Mouse (Mus musculus) heart, adult 2 months (tissue): ENCODE measurements around the gene H2-Q1. TPM values are rescaled to one million over a fixed set of nuclear protein-coding genes. Genes with fewer than 3 reads are reported as not detected.
"Not testable (repeated sequence)": the region's sequence is repeated elsewhere in the genome, so short reads cannot be mapped to it uniquely, and the experiment has no call there.

Experiments used
- DNase-seq, 2 experiments: peaks; one replicate each; pipeline ENCODE4 v3.0.0; 2021
- H3K27ac ChIP-seq: fragments of 200-600 bp; 2 replicates; pipeline ENCODE4 v1.8.1; 2022
- H3K27me3 ChIP-seq: fragments of 200-500 bp; 2 replicates; pipeline ENCODE4 v1.6.1; 2012; ENCODE audit warnings: mild to moderate bottlenecking, low read length, inconsistent platforms, mixed read lengths; ENCODE audit not compliant: control insufficient read depth, insufficient read depth
- H3K36me3 ChIP-seq: fragments of 200-500 bp; 2 replicates; pipeline ENCODE4 v1.6.1; 2012; ENCODE audit warnings: low read length, inconsistent platforms; ENCODE audit not compliant: control insufficient read depth, insufficient read depth
- H3K4me1 ChIP-seq: fragments of 200-500 bp; 2 replicates; pipeline ENCODE4 v1.6.1; 2011; ENCODE audit warnings: low read length; ENCODE audit not compliant: control insufficient read depth, insufficient read depth
- H3K4me3 ChIP-seq: fragments of 200-600 bp; 2 replicates; pipeline ENCODE4 v1.8.1; 2022
- H3K79me2 ChIP-seq: fragments of 200-500 bp; replicated peaks from 2 replicates; pipeline ENCODE4 v1.6.1; 2012; ENCODE audit warnings: mild to moderate bottlenecking, inconsistent platforms, low read length, moderate library complexity, mixed read lengths; ENCODE audit not compliant: control insufficient read depth, insufficient read depth
- H3K9ac ChIP-seq: fragments of 200-500 bp; 2 replicates; pipeline ENCODE4 v1.6.1; 2012; ENCODE audit warnings: low read depth, mild to moderate bottlenecking, control low read depth, inconsistent platforms, low read length, mixed read lengths
- CTCF ChIP-seq: fragments of 200-600 bp; IDR thresholded peaks from 2 replicates; pipeline ENCODE4 v1.8.1; 2022; ENCODE audit warnings: antibody characterized with exemption, mild to moderate bottlenecking, moderate library complexity
- EP300 ChIP-seq: fragments of 200-500 bp; IDR thresholded peaks from 2 replicates; pipeline ENCODE4 v1.6.1; 2011; ENCODE audit warnings: low read depth, low read length, control low read depth; ENCODE audit not compliant: insufficient read depth
- POLR2A ChIP-seq: fragments of 200-500 bp; IDR thresholded peaks from 2 replicates; pipeline ENCODE4 v1.6.1; 2011; ENCODE audit warnings: mild to moderate bottlenecking, low read depth, low read length, control low read depth; ENCODE audit not compliant: insufficient read depth
- WGBS: fragments of 180-500 bp; shearing (Covaris S2); methylation state at CpG from one replicate; pipeline ENCODE4 v1.1.7; 2018; 5-methylcytosine and 5-hydroxymethylcytosine counted together
- intact Hi-C: fragments of 180-260 bp; cut with DNase I; formaldehyde crosslinking; loops from one replicate; pipeline ENCODE4 v1.15.1; 2025
- polyA plus RNA-seq: library from polyadenylated mRNA; depleted of rRNA; stranded (reverse); fragments of >200 nt; gene quantifications from 2 replicates; pipeline ENCODE4 v1.2.3, GENCODE M21; 2012
- total RNA-seq, 2 experiments: library from RNA; stranded (reverse); gene quantifications; 2 replicates each; pipeline ENCODE4 v1.2.3; 2021

The H2-Q1 gene
- total and polyA plus RNA-seq, 3 experiments: 1.5 TPM; not detected in 1

DNA sequence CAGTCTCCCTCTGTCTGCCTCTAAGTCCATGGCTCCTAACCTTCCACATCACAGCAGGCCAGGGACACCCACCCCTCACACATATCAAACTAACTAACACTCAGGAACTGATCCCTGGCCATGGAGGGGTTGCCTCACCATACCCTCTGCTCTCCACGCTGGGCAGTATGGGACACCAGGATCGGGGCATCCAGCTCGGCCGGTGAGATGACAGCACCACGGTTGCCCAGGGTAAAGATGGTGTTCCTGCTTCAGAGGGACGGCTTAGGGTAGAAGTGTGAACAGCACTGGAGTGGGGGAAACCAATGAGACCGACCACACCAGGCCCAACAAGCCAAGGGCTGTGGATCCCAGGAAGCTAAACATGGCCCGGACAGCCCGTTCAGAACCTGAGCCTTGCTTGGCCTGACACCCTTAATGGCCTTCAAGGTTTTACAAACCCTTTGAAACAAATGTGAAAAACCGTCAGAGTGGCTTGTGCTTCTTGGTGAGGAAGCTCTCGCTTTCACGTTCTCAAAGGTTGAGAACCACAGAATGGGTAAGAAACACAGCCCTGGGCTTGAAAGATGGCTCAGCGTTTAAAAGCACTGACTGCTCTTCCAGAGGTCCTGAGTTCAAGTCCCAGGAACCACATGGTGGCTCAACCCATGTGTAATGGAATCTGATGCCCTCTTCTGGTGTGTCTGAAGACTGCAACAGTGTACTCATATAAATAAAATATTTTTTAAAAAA, 41.1 kb upstream of the H2-Q1 start:
- 79% methylated on average over 13 of the region's 13 CpGs for WGBS
- Histone ChIP-seq H3K4me3 (no peak overlapping the region), H3K36me3 (no peaks in the 10 kb centered on the region), H3K27me3 (peaks cover 4% of the 10 kb centered on the region; the same call in 1 of the 2 replicates), H3K9ac (no peak overlapping the region), H3K79me2 (no peaks in the 10 kb centered on the region), H3K4me1 (peaks cover 2% of the 10 kb centered on the region; the same call in 1 of the 2 replicates), H3K27ac (no peak overlapping the region)
- TF ChIP-seq EP300: no peak
- 0 out of 2 replicates have a peak, but pooled peaks have one; percentile 9 for TF ChIP-seq CTCF
- no peak for DNase-seq
- intact Hi-C loops: no loop called here

DNA sequence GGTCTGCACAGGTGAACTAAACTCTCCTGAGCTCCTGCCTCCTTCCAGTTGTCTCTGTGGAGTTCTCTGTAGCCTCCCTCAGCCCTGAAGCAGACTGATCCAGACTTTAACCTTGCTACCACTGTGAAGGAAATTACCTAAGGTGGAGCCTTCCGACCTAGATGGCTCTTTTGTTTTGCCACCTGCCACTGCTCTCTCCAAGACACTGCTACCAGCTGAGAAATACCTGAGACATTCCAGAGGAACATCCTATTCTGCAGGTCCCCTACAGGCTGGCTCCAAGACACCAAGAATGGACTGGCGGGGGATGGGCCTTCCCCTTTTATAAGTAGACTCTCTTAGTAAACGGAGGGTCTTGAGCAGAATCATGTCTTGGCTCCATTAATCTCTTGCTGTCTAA, 39.9 kb upstream of the H2-Q1 start:
- Histone ChIP-seq H3K4me1 (no peaks in the 10 kb centered on the region), H3K9ac (no peak overlapping the region), H3K27ac (no peak overlapping the region), H3K36me3 (no peaks in the 10 kb centered on the region), H3K79me2 (no peaks in the 10 kb centered on the region), H3K27me3 (peaks cover 4% of the 10 kb centered on the region; the same call in 1 of the 2 replicates), H3K4me3 (no peak overlapping the region)
- WGBS: 80% methylated on average over 3 of the region's 3 CpGs
- intact Hi-C loops: no loop called here
- DNase-seq: no peak
- TF ChIP-seq EP300 (no peak), POLR2A (no peak), CTCF (no peak)

DNA sequence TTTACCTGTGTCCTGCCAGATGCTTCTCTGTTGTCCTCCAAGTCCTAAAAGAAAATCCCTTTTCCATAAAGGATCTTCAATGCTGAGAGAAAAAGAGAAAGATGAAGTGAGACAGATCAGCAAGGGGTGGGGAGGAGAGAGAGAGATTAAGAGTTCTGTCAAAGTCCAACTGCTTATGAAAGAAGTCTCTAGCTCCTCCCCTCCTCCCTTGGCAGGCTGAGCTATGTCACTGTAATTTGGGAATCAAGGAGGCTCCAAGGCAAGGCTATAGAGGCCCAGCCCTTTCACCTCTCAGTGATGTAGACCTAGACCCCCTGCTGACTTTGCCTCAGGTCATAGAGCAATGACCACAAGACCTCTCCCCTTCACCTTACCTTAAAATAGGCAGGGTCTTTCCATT, 34.8 kb upstream of the H2-Q1 start:
- H3K4me3 ChIP-seq: no peak overlapping the region
- no peaks in the 10 kb centered on the region for H3K36me3 ChIP-seq
- no peak overlapping the region for H3K27ac ChIP-seq
- intact Hi-C loops: no loop called here
- H3K27me3 ChIP-seq: no peaks in the 10 kb centered on the region
- no peak overlapping the region for H3K9ac ChIP-seq
- no peak for DNase-seq
- TF ChIP-seq EP300 (no peak), CTCF (no peak), POLR2A (no peak)
- no peaks in the 10 kb centered on the region for H3K4me1 ChIP-seq
- H3K79me2 ChIP-seq: no peaks in the 10 kb centered on the region

DNA sequence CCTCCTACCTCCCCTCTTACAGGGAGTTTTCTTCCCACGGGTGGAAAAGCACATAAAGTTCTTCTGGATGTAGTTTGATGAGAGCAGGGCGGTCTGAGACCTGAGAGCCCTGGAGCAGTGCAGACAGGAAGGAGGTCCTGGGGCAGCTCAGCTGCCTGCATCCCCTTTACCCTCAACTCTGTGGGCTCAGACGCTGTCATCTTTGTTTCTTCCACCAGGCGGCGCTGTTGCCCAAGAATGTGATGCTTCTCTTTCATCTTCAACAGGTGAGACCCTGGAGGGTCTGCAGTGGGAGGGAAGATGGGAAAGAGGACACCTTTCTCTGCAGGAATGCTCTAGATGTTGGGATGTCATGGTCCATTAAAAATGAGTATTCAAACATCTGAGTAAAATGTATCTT, 24.4 kb upstream of the H2-Q1 start:
- H3K36me3 ChIP-seq, H3K27me3 ChIP-seq, H3K79me2 ChIP-seq, H3K9ac ChIP-seq, H3K27ac ChIP-seq, intact Hi-C loops, H3K4me1 ChIP-seq, H3K4me3 ChIP-seq: not testable (repeated sequence)
- peak; percentile 49 to 76 for DNase-seq
- 4% methylated on average over 5 of the region's 5 CpGs for WGBS
- TF ChIP-seq CTCF: peak; percentile 78

DNA sequence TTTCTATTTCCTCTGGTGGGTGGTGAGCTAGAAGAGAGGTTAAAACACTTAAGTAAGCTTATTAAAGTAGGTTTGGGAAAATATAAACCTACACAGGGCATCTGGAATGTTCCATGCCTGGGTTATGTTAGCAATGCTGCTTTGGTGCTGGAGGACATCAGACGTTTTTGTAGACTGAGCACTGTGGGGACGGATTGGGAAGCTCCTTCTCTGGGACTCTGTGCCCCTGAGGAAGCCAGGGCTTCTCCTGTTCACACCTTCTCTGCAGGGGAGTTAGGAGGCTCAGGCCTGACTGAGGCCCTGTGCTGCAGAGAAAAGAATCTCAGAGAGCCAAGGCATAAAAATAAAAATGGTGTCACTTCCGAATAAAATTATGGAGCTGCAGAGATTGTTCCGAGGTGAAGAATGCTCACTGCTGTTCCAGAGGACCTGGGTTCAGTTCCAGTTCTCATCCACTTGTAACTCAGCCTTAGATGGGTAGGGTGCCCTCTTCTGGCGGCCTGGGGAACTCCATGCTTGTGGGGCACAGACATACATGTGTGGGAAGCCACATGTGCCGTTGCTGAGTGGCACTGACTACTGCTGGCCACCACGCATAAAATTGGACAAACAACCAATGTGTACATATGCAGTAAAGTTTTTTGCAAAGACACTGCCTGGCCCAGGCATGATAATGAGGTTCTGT, 19.8 kb upstream of the H2-Q1 start:
- 84% methylated on average over 7 of the region's 7 CpGs for WGBS
- H3K27ac ChIP-seq, H3K36me3 ChIP-seq, DNase-seq, intact Hi-C loops, H3K27me3 ChIP-seq, H3K9ac ChIP-seq, H3K4me3 ChIP-seq, H3K79me2 ChIP-seq, H3K4me1 ChIP-seq: not testable (repeated sequence)

DNA sequence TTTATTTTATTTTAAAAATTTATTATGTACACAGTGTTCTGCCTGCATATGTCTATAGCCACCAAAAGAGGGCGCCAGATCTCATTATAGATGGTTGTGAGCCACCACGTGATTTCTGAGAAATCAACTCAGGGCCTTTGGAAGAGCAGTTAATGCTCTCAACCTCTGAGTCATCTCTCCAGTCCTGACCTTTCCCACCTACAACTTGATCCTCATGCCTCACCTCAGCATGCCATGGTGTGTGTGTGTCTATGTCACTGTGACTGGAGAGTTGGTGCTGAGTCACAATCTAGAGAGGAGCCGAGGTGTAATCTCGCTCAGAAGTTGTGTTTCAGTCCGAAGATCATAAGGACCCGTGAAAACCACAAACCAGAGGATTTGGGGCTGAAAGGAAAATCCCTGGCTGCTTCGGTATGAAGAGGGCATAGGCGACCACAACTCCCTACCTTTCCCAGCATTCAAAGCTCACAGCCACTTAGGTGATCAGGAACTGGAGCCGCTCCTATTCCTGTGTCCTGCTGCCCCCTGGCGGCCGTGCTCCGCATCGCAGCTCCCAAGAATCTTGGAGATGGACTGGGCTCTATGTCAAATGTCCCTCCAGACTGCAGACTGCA, 18.5 kb upstream of the H2-Q1 start:
- H3K4me1 ChIP-seq: peaks cover 1% of the 10 kb centered on the region; the same call in 1 of the 2 replicates
- peak; percentile 78 for TF ChIP-seq CTCF
- no peak for TF ChIP-seq POLR2A
- TF ChIP-seq EP300: 0 out of 2 replicates have a peak, but pooled peaks have one; percentile 4
- H3K36me3 ChIP-seq: no peaks in the 10 kb centered on the region
- intact Hi-C loops: loop anchor here (1.0 kb wide), 3 partner anchors 43 to 1336 kb away; no protein-coding TSS in a partner anchor
- DNase-seq: peak; percentile 87 to 97
- H3K4me3 ChIP-seq: no peak overlapping the region
- H3K27ac ChIP-seq: no peak overlapping the region
- no peaks in the 10 kb centered on the region for H3K27me3 ChIP-seq
- no peaks in the 10 kb centered on the region for H3K79me2 ChIP-seq
- H3K9ac ChIP-seq: no peak overlapping the region
- 24% methylated on average over 13 of the region's 13 CpGs for WGBS
